Mouse (Mus musculus) left cerebral cortex, adult 11 months (tissue): ENCODE data around the gene Cfap57.
"Not testable (repeated sequence)": the region's sequence is repeated elsewhere in the genome, so short reads cannot be mapped to it uniquely, and the experiment has no call there.

Experiments
- DNase-seq: peaks from one replicate; pipeline ENCODE4 v3.0.0; 2022; ENCODE audit warnings: low spot score

Cfap57 gene

DNA sequence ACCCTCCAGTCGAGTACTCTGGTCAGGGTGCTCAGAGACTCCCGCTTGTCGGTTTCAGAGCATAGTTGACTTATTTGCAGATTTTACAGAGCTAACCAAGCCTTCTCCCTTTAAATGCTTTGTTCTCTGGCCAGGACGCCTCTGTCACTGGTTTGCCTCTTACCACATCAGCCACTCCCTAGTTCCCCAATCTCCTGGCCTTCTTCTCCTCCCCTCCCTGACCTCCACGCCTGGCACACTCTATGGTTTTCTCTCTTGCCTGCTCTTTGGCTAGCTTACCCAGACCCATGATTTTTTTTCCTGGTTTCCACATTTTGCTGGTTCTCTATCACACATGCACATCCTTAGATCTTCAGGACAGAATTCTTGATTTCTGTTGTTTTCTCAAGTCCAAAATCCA lies 102.4 kb downstream of the Cfap57 start:
- no peak for DNase-seq

DNA sequence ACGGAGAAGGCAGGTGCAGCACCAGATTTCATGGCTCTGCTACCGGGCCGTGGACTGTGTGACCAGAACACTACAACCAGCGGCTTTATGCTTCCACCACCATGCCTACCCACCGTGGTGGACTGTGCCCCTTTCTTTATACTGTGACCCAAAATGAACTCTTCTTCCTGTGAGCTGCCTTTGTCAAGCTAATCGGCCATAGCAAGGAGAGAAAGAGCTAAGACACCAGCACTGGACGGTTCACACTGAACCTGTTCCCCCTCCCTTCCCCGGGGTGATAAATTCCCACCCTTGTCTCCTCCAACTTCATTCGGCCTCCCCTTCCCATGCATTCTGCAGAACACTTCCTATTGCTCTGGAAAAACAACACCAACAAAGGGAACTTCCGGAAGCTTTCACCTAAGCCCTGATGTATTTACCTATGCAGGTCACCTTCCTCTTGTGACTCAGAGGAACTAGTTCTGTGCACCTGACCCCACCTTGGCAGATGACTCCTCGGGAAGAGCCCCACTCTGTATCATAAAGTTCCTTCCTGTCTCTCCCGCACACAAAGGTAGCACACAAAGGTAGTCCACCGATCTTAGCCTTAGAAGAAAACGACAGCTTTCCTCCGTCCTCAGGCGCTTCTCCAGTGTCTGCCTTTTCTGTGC lies 103.0 kb downstream of the Cfap57 start:
- no peak for DNase-seq

DNA sequence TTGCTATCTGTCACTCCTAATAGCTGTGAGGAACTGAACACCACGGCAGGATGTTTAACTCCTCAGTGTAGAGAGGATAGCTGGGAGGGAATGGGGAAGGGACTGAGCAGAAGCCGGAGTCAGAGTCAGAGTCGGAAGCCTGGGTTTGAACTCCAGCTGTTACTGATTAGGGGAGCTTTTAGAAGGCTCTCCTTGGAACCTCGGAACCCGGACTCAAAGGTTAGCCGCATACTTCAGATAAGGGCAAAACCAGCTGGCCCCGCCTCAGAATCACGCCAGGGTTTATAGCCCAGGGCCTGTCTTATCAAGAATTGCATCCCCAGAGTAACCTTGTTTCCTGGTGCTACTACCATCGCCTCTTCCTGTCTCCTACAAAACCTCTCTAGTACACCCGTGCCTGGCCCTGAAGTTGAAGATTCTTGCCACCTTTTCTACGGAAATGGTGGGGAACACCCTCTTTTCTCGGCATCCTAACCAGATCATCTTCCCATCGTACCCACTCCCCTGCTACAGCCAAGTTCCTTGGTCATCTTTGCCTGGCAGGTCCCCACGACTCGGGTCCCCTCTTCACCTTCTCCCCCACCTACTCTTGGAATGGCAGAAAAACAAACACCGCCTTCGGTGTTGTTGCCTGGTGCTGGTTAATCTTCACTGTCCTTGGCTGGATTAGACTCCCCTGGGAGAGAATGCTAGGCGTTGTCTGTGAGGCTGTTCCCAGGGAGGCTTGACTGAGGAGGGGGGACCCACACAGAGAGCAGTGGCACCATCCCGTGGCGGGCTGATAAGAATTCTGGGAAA lies 103.7 kb downstream of the Cfap57 start:
- DNase-seq = no peak

DNA sequence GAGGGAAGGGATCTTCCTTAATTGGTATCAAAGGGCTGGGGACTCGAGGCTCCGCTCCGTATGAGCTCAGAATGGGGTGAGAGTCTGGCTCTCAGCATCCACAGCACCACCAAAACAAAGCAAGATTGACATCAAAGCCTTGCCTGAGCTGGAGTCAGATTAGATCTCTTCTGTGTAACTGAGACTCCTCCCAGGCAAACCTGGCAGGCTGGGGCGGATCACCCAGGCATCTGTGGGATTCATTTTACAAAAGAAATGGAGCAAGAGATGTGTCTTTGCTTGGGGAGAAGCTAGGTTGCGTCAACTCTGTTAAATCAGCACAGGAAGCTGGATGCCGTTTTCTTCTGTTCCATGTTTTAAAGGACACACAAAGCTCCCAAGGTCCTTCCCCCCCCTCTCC lies 111.5 kb downstream of the Cfap57 start:
- DNase-seq = no peak

DNA sequence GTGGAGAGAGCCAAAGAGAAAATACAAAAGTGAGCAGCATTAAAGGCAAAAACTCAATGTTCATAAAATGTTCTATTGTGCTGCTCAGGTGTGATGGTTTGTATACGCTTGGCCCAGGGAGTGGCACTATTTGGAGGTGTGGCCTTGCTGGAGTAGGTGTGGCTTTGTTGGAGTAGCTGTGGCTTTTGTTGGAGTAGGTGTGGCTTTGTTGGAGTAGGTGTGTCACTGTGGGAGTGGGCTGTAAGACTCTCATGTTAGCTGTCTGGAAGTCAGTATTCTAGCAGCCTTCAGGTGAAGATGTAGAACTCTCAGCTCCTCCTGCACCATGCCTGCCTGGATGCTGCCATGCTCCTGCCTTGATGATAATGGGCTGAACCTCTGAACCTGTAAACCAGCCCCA lies 113.4 kb downstream of the Cfap57 start:
- DNase-seq = not testable (repeated sequence)

DNA sequence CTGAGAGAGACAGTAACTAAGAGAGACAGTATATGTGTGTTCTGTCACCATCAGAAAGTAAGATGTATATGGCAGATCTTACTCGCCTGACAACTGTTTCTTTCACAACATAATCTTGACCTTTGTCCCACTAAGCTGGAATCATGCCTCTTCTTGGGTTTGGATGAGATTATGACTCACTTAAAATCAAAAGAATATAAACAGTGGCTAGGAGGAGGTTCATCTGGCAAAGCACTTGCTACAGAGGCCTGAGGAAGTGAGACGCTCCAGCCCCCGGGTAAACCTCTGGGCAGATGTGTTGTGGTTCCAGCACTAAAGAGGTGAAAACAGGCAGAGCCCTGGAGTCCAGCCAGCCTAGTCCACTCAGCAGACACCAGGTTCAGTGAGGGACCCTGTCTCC lies 115.0 kb downstream of the Cfap57 start:
- no peak for DNase-seq
